Mouse (Mus musculus): ENCODE data around the gene Cnn1.

GRCm38 (mm10) chr9:22138480-22138879, 39.5 kb downstream of the Cnn1 start:
- TF ChIP-seq CTCF (IDR thresholded peaks at IDR 0.05) (peak; percentile 88), EP300 (IDR thresholded peaks at IDR 0.05) (no peak)
